Mouse (Mus musculus) lung, embryonic 15.5 days (tissue): ENCODE data around the gene Mgat2. TPM values are rescaled to one million over a fixed set of nuclear protein-coding genes. Genes with fewer than 3 reads are reported as not detected.

Source experiments
- ATAC-seq: fragments of 200-750 bp; cut with Nextera tagmentation; 2 replicates; pipeline ENCODE4 v1.8.0; 2017; ENCODE audit warnings: moderate number of reproducible peaks, borderline replicate concordance; ENCODE audit not compliant: low FRiP score, low TSS enrichment; ENCODE audit errors: extremely low read depth
- H3K27ac ChIP-seq: fragments of 300-500 bp; sonication (generic); 2 replicates; pipeline ENCODE4 v1.5.1; 2015; ENCODE audit warnings: moderate library complexity, mild to moderate bottlenecking, inconsistent platforms
- H3K27me3 ChIP-seq: fragments of 300-500 bp; sonication (generic); 2 replicates; pipeline ENCODE4 v1.6.1; 2015; ENCODE audit warnings: inconsistent platforms
- H3K36me3 ChIP-seq: fragments of 300-500 bp; sonication (generic); 2 replicates; pipeline ENCODE4 v1.6.1; 2015; ENCODE audit warnings: inconsistent platforms
- H3K4me1 ChIP-seq: fragments of 300-500 bp; sonication (generic); 2 replicates; pipeline ENCODE4 v1.6.1; 2015; ENCODE audit warnings: inconsistent platforms
- H3K4me2 ChIP-seq: fragments of 300-500 bp; sonication (generic); 2 replicates; pipeline ENCODE4 v1.6.1; 2015; ENCODE audit warnings: inconsistent platforms, mild to moderate bottlenecking, moderate library complexity
- H3K4me3 ChIP-seq: fragments of 300-500 bp; sonication (generic); 2 replicates; pipeline ENCODE4 v1.5.1; 2015; ENCODE audit warnings: mild to moderate bottlenecking, inconsistent platforms
- H3K9ac ChIP-seq: fragments of 300-500 bp; sonication (generic); 2 replicates; pipeline ENCODE4 v1.6.1; 2015; ENCODE audit warnings: inconsistent platforms
- H3K9me3 ChIP-seq: fragments of 300-500 bp; sonication (generic); 2 replicates; pipeline ENCODE4 v1.6.1; 2016; ENCODE audit warnings: inconsistent platforms
- WGBS: fragments of 180-500 bp; shearing (Covaris S2); methylation state at CpG from one replicate; pipeline ENCODE4 v1.1.7; 2015; 5-methylcytosine and 5-hydroxymethylcytosine counted together
- polyA plus RNA-seq: library from polyadenylated mRNA; unstranded; fragments of >200 nt; fragmentation: Nextera tagmentation; extraction: Ambion mirVana; gene quantifications from 2 replicates; pipeline ENCODE4 v1.2.1, GENCODE M21; 2015

The Mgat2 gene
- polyA plus RNA-seq, 1 experiment from 2014 or later = 56.7 TPM

GRCm38 (mm10) chr12:69198985-69199384 lies 15.0 kb downstream of the Mgat2 start:
- no peak overlapping the region for H3K4me3 ChIP-seq
- no peaks in the 10 kb centered on the region for H3K27me3 ChIP-seq
- H3K9ac ChIP-seq = no peak overlapping the region
- H3K27ac ChIP-seq = no peak overlapping the region
- ATAC-seq = no peak
- peak overlapping the region; percentile 3; the same call in 1 of the 2 replicates for H3K4me2 ChIP-seq
- peaks cover 30% of the 10 kb centered on the region for H3K36me3 ChIP-seq
- no peaks in the 10 kb centered on the region for H3K9me3 ChIP-seq
- peaks cover 22% of the 10 kb centered on the region for H3K4me1 ChIP-seq

- H3K9ac ChIP-seq = no peak within 1 kb of the TSS
- no peak within 1 kb of the TSS for H3K27ac ChIP-seq
- no peaks in the 10 kb centered on the region for H3K9me3 ChIP-seq
- H3K36me3 ChIP-seq = peaks cover 48% of the 10 kb centered on the region
- no peak for ATAC-seq
- peaks cover 3% of the 10 kb centered on the region for H3K4me1 ChIP-seq
- H3K4me2 ChIP-seq = no peak within 1 kb of the TSS
- no peaks in the 10 kb centered on the region for H3K27me3 ChIP-seq
- H3K4me3 ChIP-seq = no peak within 1 kb of the TSS
- 78% methylated on average over 16 of the region's 16 CpGs for WGBS
Observed at GRCm38 (mm10) chr12:69204052-69204833, 20.3 kb downstream of the Mgat2 start, which contains the start of gene Gm49384. Gene Gm49384 (minus strand): TSS chr12:69204267.

GRCm38 (mm10) chr12:69207396-69207795 lies 23.4 kb downstream of the Mgat2 start:
- no peak for ATAC-seq
- WGBS = 88% methylated on average over 8 of the region's 8 CpGs
- no peak overlapping the region for H3K4me2 ChIP-seq

GRCm38 (mm10) chr12:69207926-69208325 lies 24.0 kb downstream of the Mgat2 start:
- no peak overlapping the region for H3K27ac ChIP-seq
- ATAC-seq = no peak
- H3K4me1 ChIP-seq = no peaks in the 10 kb centered on the region
- H3K9ac ChIP-seq = no peak overlapping the region
- no peak overlapping the region for H3K4me2 ChIP-seq
- 93% methylated on average over 7 of the region's 7 CpGs for WGBS
- no peaks in the 10 kb centered on the region for H3K9me3 ChIP-seq
- no peak overlapping the region for H3K4me3 ChIP-seq
- H3K27me3 ChIP-seq = no peaks in the 10 kb centered on the region
- peaks cover 46% of the 10 kb centered on the region for H3K36me3 ChIP-seq

More at GRCm38 (mm10) chr12:69207396-69207795, 23.4 kb downstream of the Mgat2 start:
- no peaks in the 10 kb centered on the region for H3K27me3 ChIP-seq
- H3K36me3 ChIP-seq = peaks cover 49% of the 10 kb centered on the region
- H3K4me3 ChIP-seq = no peak overlapping the region
- H3K4me1 ChIP-seq = no peaks in the 10 kb centered on the region
- H3K27ac ChIP-seq = no peak overlapping the region
- no peaks in the 10 kb centered on the region for H3K9me3 ChIP-seq
- no peak overlapping the region for H3K9ac ChIP-seq

GRCm38 (mm10) chr12:69208520-69208919 lies 24.6 kb downstream of the Mgat2 start:
- H3K4me2 ChIP-seq = no peak overlapping the region
- H3K4me3 ChIP-seq = no peak overlapping the region
- ATAC-seq = no peak
- H3K4me1 ChIP-seq = no peaks in the 10 kb centered on the region
- 90% methylated on average over 2 of the region's 2 CpGs for WGBS
- H3K9ac ChIP-seq = no peak overlapping the region
- no peaks in the 10 kb centered on the region for H3K9me3 ChIP-seq
- peaks cover 44% of the 10 kb centered on the region for H3K36me3 ChIP-seq
- no peak overlapping the region for H3K27ac ChIP-seq
- H3K27me3 ChIP-seq = no peaks in the 10 kb centered on the region

GRCm38 (mm10) chr12:69210056-69210979 lies 26.4 kb downstream of the Mgat2 start:
- Histone ChIP-seq H3K4me2 (no peak overlapping the region), H3K4me1 (no peaks in the 10 kb centered on the region), H3K9me3 (no peaks in the 10 kb centered on the region), H3K9ac (no peak overlapping the region), H3K36me3 (peaks cover 53% of the 10 kb centered on the region), H3K4me3 (no peak overlapping the region), H3K27me3 (no peaks in the 10 kb centered on the region), H3K27ac (no peak overlapping the region)
- no peak for ATAC-seq
- WGBS = 93% methylated on average over 18 of the region's 18 CpGs

GRCm38 (mm10) chr12:69211057-69211456 lies 27.1 kb downstream of the Mgat2 start:
- Histone ChIP-seq H3K4me1 (no peaks in the 10 kb centered on the region), H3K27me3 (no peaks in the 10 kb centered on the region), H3K36me3 (peaks cover 53% of the 10 kb centered on the region), H3K4me2 (no peak overlapping the region), H3K9me3 (no peaks in the 10 kb centered on the region), H3K9ac (no peak overlapping the region), H3K27ac (no peak overlapping the region), H3K4me3 (no peak overlapping the region)
- WGBS = 65% methylated on average over 5 of the region's 5 CpGs
- ATAC-seq = no peak

GRCm38 (mm10) chr12:69213186-69213777 lies 29.3 kb downstream of the Mgat2 start:
- no peak overlapping the region for H3K9ac ChIP-seq
- ATAC-seq = no peak
- H3K9me3 ChIP-seq = no peaks in the 10 kb centered on the region
- H3K4me1 ChIP-seq = no peaks in the 10 kb centered on the region
- H3K4me3 ChIP-seq = no peak overlapping the region
- H3K36me3 ChIP-seq = peaks cover 53% of the 10 kb centered on the region
- H3K27me3 ChIP-seq = no peaks in the 10 kb centered on the region
- 90% methylated on average over 13 of the region's 13 CpGs for WGBS
- no peak overlapping the region for H3K27ac ChIP-seq
- H3K4me2 ChIP-seq = no peak overlapping the region

GRCm38 (mm10) chr12:69214393-69214792 lies 30.4 kb downstream of the Mgat2 start:
- H3K4me3 ChIP-seq = no peak overlapping the region
- H3K4me1 ChIP-seq = no peaks in the 10 kb centered on the region
- no peak for ATAC-seq
- H3K27ac ChIP-seq = no peak overlapping the region
- no peak overlapping the region for H3K9ac ChIP-seq
- H3K9me3 ChIP-seq = no peaks in the 10 kb centered on the region
- 91% methylated on average over 7 of the region's 7 CpGs for WGBS
- no peak overlapping the region for H3K4me2 ChIP-seq
- peaks cover 55% of the 10 kb centered on the region for H3K36me3 ChIP-seq
- H3K27me3 ChIP-seq = no peaks in the 10 kb centered on the region

GRCm38 (mm10) chr12:69215000-69215785 lies 31.2 kb downstream of the Mgat2 start:
- ATAC-seq = no peak
- Histone ChIP-seq H3K36me3 (peaks cover 53% of the 10 kb centered on the region), H3K4me3 (no peak overlapping the region), H3K4me2 (no peak overlapping the region), H3K27me3 (no peaks in the 10 kb centered on the region), H3K9ac (no peak overlapping the region), H3K4me1 (no peaks in the 10 kb centered on the region), H3K9me3 (no peaks in the 10 kb centered on the region), H3K27ac (no peak overlapping the region)
- WGBS = 77% methylated on average over 3 of the region's 3 CpGs

GRCm38 (mm10) chr12:69216587-69216986 lies 32.6 kb downstream of the Mgat2 start:
- H3K4me1 ChIP-seq = no peaks in the 10 kb centered on the region
- 92% methylated on average over 7 of the region's 7 CpGs for WGBS
- no peaks in the 10 kb centered on the region for H3K27me3 ChIP-seq
- no peak overlapping the region for H3K9ac ChIP-seq
- no peak overlapping the region for H3K4me2 ChIP-seq
- H3K27ac ChIP-seq = no peak overlapping the region
- no peak overlapping the region for H3K4me3 ChIP-seq
- H3K36me3 ChIP-seq = peaks cover 63% of the 10 kb centered on the region
- no peak for ATAC-seq
- H3K9me3 ChIP-seq = no peaks in the 10 kb centered on the region
